Mouse (Mus musculus): Measurements from ENCODE around the gene Fam178b.

Gene Fam178b

GRCm38 (mm10) chr1:36530485-36530884 lies 152.5 kb downstream of the Fam178b start:
- no peak for ATAC-seq (ENCODE audit: insufficient number of reproducible peaks, low FRiP score, low TSS enrichment)

GRCm38 (mm10) chr1:36529875-36530274 lies 153.1 kb downstream of the Fam178b start:
- no peak for ATAC-seq (ENCODE audit: insufficient number of reproducible peaks, low FRiP score, low TSS enrichment)

- no peak for ATAC-seq (ENCODE audit: insufficient number of reproducible peaks, low FRiP score, low TSS enrichment)
These were observed 153.7 kb downstream of the Fam178b start for GRCm38 (mm10) chr1:36529274-36529673.

GRCm38 (mm10) chr1:36528351-36528750 lies 154.6 kb downstream of the Fam178b start:
- no peak for ATAC-seq (ENCODE audit: insufficient number of reproducible peaks, low FRiP score, low TSS enrichment)

GRCm38 (mm10) chr1:36526903-36527302 lies 156.1 kb downstream of the Fam178b start:
- no peak for ATAC-seq (ENCODE audit: insufficient number of reproducible peaks, low FRiP score, low TSS enrichment)

GRCm38 (mm10) chr1:36525774-36526173 lies 157.2 kb downstream of the Fam178b start:
- no peak for ATAC-seq (ENCODE audit: insufficient number of reproducible peaks, low FRiP score, low TSS enrichment)

GRCm38 (mm10) chr1:36524058-36524457 lies 158.9 kb downstream of the Fam178b start:
- ATAC-seq (ENCODE audit: insufficient number of reproducible peaks, low FRiP score, low TSS enrichment): no peak

- no peak for ATAC-seq (ENCODE audit: insufficient number of reproducible peaks, low FRiP score, low TSS enrichment)
These were observed 159.5 kb downstream of the Fam178b start for GRCm38 (mm10) chr1:36523332-36524013.

GRCm38 (mm10) chr1:36522210-36522609 lies 160.8 kb downstream of the Fam178b start:
- ATAC-seq (ENCODE audit: insufficient number of reproducible peaks, low FRiP score, low TSS enrichment): no peak

- ATAC-seq (ENCODE audit: insufficient number of reproducible peaks, low FRiP score, low TSS enrichment): no peak
These were observed 163.4 kb downstream of the Fam178b start for GRCm38 (mm10) chr1:36519626-36520025.

GRCm38 (mm10) chr1:36518259-36518658 lies 164.7 kb downstream of the Fam178b start:
- ATAC-seq (ENCODE audit: insufficient number of reproducible peaks, low FRiP score, low TSS enrichment): peak; percentile 18; the same call in 1 of the 2 replicates

- ATAC-seq (ENCODE audit: insufficient number of reproducible peaks, low FRiP score, low TSS enrichment): no peak
These were observed 169.3 kb downstream of the Fam178b start for GRCm38 (mm10) chr1:36513718-36514117.

- no peak for ATAC-seq (ENCODE audit: insufficient number of reproducible peaks, low FRiP score, low TSS enrichment)
These were observed 169.7 kb downstream of the Fam178b start for GRCm38 (mm10) chr1:36513310-36513709.

GRCm38 (mm10) chr1:36512966-36513280 lies 170.1 kb downstream of the Fam178b start:
- no peak for ATAC-seq (ENCODE audit: insufficient number of reproducible peaks, low FRiP score, low TSS enrichment)

Data from cerebellum, adult (tissue).